Mouse (Mus musculus) kidney, embryonic 15.5 days (tissue): Measurements from ENCODE around the gene Tead1. TPM values are rescaled to one million over a fixed set of nuclear protein-coding genes. Genes with fewer than 3 reads are reported as not detected.
"Not testable (repeated sequence)": the region's sequence is repeated elsewhere in the genome, so short reads cannot be mapped to it uniquely, and the experiment has no call there.

Experiments used
- ATAC-seq: fragments of 200-750 bp; cut with Nextera tagmentation; replicated peaks from 2 replicates; pipeline ENCODE4 v1.8.0; 2017; ENCODE audit warnings: moderate TSS enrichment; ENCODE audit not compliant: low FRiP score
- H3K27ac ChIP-seq: fragments of 300-500 bp; sonication (generic); 2 replicates; pipeline ENCODE4 v1.5.1; 2015; ENCODE audit warnings: mild to moderate bottlenecking, inconsistent platforms
- H3K27me3 ChIP-seq: fragments of 300-500 bp; sonication (generic); 2 replicates; pipeline ENCODE4 v1.6.1; 2015; ENCODE audit warnings: inconsistent platforms
- H3K36me3 ChIP-seq: fragments of 300-500 bp; sonication (generic); 2 replicates; pipeline ENCODE4 v1.6.1; 2015; ENCODE audit warnings: inconsistent platforms
- H3K4me1 ChIP-seq: fragments of 300-500 bp; sonication (generic); 2 replicates; pipeline ENCODE4 v1.6.1; 2015; ENCODE audit warnings: inconsistent platforms
- H3K4me2 ChIP-seq: fragments of 300-500 bp; sonication (generic); 2 replicates; pipeline ENCODE4 v1.6.1; 2015; ENCODE audit warnings: moderate library complexity, mild to moderate bottlenecking, inconsistent platforms
- H3K4me3 ChIP-seq: fragments of 300-500 bp; sonication (generic); replicated peaks from 2 replicates; pipeline ENCODE4 v1.5.1; 2015; ENCODE audit warnings: mild to moderate bottlenecking, inconsistent platforms
- H3K9ac ChIP-seq: fragments of 300-500 bp; sonication (generic); 2 replicates; pipeline ENCODE4 v1.6.1; 2015; ENCODE audit warnings: mild to moderate bottlenecking, inconsistent platforms
- H3K9me3 ChIP-seq: fragments of 300-500 bp; sonication (generic); replicated peaks from 2 replicates; pipeline ENCODE4 v1.6.1; 2016; ENCODE audit warnings: inconsistent platforms
- WGBS: fragments of 180-500 bp; shearing (Covaris S2); methylation state at CpG from one replicate; pipeline ENCODE4 v1.1.7; 2015; ENCODE audit warnings: mixed read lengths; 5-methylcytosine and 5-hydroxymethylcytosine counted together
- polyA plus RNA-seq: library from polyadenylated mRNA; unstranded; fragments of >200 nt; fragmentation: Nextera tagmentation; extraction: Ambion mirVana; gene quantifications from 2 replicates; pipeline ENCODE4 v1.2.1, GENCODE M21; 2015

Gene Tead1
- polyA plus RNA-seq, 1 experiment from 2014 or later: 30.4 TPM

- 94% methylated on average over 4 of the region's 4 CpGs for WGBS
- no peaks in the 10 kb centered on the region for H3K27me3 ChIP-seq
- H3K4me3 ChIP-seq: no peak overlapping the region
- ATAC-seq: no peak
- no peaks in the 10 kb centered on the region for H3K36me3 ChIP-seq
- no peaks in the 10 kb centered on the region for H3K9me3 ChIP-seq
- no peak overlapping the region for H3K4me2 ChIP-seq
- no peak overlapping the region for H3K27ac ChIP-seq
- H3K9ac ChIP-seq: no peak overlapping the region
- H3K4me1 ChIP-seq: peaks cover 19% of the 10 kb centered on the region
These were observed 236.5 kb downstream of the Tead1 start for GRCm38 (mm10) chr7:112915571-112915970.

- WGBS: 52% methylated on average over 10 of the region's 10 CpGs
- no peaks in the 10 kb centered on the region for H3K9me3 ChIP-seq
- H3K4me1 ChIP-seq: peaks cover 25% of the 10 kb centered on the region
- H3K27me3 ChIP-seq: no peaks in the 10 kb centered on the region
- no peak overlapping the region for H3K4me2 ChIP-seq
- H3K4me3 ChIP-seq: no peak overlapping the region
- H3K9ac ChIP-seq: no peak overlapping the region
- no peaks in the 10 kb centered on the region for H3K36me3 ChIP-seq
- no peak overlapping the region for H3K27ac ChIP-seq
- 0 out of 2 replicates have a peak, but pooled peaks have one; percentile 50 for ATAC-seq
These were observed 238.6 kb downstream of the Tead1 start for GRCm38 (mm10) chr7:112917613-112918278.

GRCm38 (mm10) chr7:112918279-112918991 lies 239.3 kb downstream of the Tead1 start:
- H3K4me3 ChIP-seq: no peak overlapping the region
- WGBS: 56% methylated on average over 22 of the region's 22 CpGs
- H3K36me3 ChIP-seq: no peaks in the 10 kb centered on the region
- no peak overlapping the region for H3K9ac ChIP-seq
- H3K9me3 ChIP-seq: no peaks in the 10 kb centered on the region
- no peak overlapping the region for H3K4me2 ChIP-seq
- peaks cover 32% of the 10 kb centered on the region for H3K4me1 ChIP-seq
- H3K27me3 ChIP-seq: no peaks in the 10 kb centered on the region
- H3K27ac ChIP-seq: no peak overlapping the region
- no peak for ATAC-seq

- no peak overlapping the region for H3K4me2 ChIP-seq
- H3K27me3 ChIP-seq: no peaks in the 10 kb centered on the region
- no peaks in the 10 kb centered on the region for H3K9me3 ChIP-seq
- H3K4me1 ChIP-seq: peaks cover 46% of the 10 kb centered on the region
- no peak overlapping the region for H3K27ac ChIP-seq
- 2% methylated on average over 4 of the region's 4 CpGs for WGBS
- H3K9ac ChIP-seq: no peak overlapping the region
- H3K4me3 ChIP-seq: no peak overlapping the region
- H3K36me3 ChIP-seq: no peaks in the 10 kb centered on the region
- no peak for ATAC-seq
These were observed 240.7 kb downstream of the Tead1 start for GRCm38 (mm10) chr7:112919845-112920244.

- H3K36me3 ChIP-seq: no peaks in the 10 kb centered on the region
- no peak overlapping the region for H3K4me2 ChIP-seq
- no peak overlapping the region for H3K9ac ChIP-seq
- no peak for ATAC-seq
- no peaks in the 10 kb centered on the region for H3K27me3 ChIP-seq
- H3K9me3 ChIP-seq: no peaks in the 10 kb centered on the region
- peak overlapping the region; percentile 56; the same call in 1 of the 2 replicates for H3K27ac ChIP-seq
- no peak overlapping the region for H3K4me3 ChIP-seq
- WGBS: 41% methylated on average over 4 of the region's 4 CpGs
- H3K4me1 ChIP-seq: peaks cover 55% of the 10 kb centered on the region
These were observed 243.7 kb downstream of the Tead1 start for GRCm38 (mm10) chr7:112922801-112923200.

- H3K27me3 ChIP-seq: no peaks in the 10 kb centered on the region
- no peak overlapping the region for H3K4me2 ChIP-seq
- H3K27ac ChIP-seq: peak overlapping the region; percentile 56
- H3K4me1 ChIP-seq: peaks cover 52% of the 10 kb centered on the region
- H3K4me3 ChIP-seq: no peak overlapping the region
- no peaks in the 10 kb centered on the region for H3K36me3 ChIP-seq
- no peak; the same call in 1 of the 2 replicates for ATAC-seq
- no peak overlapping the region for H3K9ac ChIP-seq
- H3K9me3 ChIP-seq: no peaks in the 10 kb centered on the region
- WGBS: 48% methylated on average over 3 of the region's 3 CpGs
These were observed 244.6 kb downstream of the Tead1 start for GRCm38 (mm10) chr7:112923712-112924111.

- H3K36me3 ChIP-seq: no peaks in the 10 kb centered on the region
- no peak overlapping the region for H3K9ac ChIP-seq
- H3K9me3 ChIP-seq: no peaks in the 10 kb centered on the region
- no peak overlapping the region; the same call in 1 of the 2 replicates for H3K27ac ChIP-seq
- no peak overlapping the region for H3K4me2 ChIP-seq
- WGBS: 6% methylated on average over 7 of the region's 7 CpGs
- peak; percentile 34; the same call in 1 of the 2 replicates for ATAC-seq
- H3K4me3 ChIP-seq: no peak overlapping the region
- H3K27me3 ChIP-seq: no peaks in the 10 kb centered on the region
- peaks cover 35% of the 10 kb centered on the region for H3K4me1 ChIP-seq
These were observed 251.6 kb downstream of the Tead1 start for GRCm38 (mm10) chr7:112930669-112931068.

GRCm38 (mm10) chr7:112935876-112936275 lies 256.8 kb downstream of the Tead1 start:
- not testable (repeated sequence) for H3K4me2 ChIP-seq, H3K9me3 ChIP-seq, H3K27me3 ChIP-seq, H3K4me3 ChIP-seq, ATAC-seq, H3K36me3 ChIP-seq, H3K27ac ChIP-seq, H3K9ac ChIP-seq
- peaks cover 13% of the 10 kb centered on the region for H3K4me1 ChIP-seq
- WGBS: 72% methylated on average over 5 of the region's 5 CpGs

GRCm38 (mm10) chr7:112937089-112937488 lies 258.0 kb downstream of the Tead1 start:
- 77% methylated on average over 8 of the region's 8 CpGs for whole genome bisulfite sequencing
- no peaks in the 10 kb centered on the region for H3K27me3 ChIP-seq

GRCm38 (mm10) chr7:112938959-112939358 lies 259.8 kb downstream of the Tead1 start:
- WGBS: 14% methylated on average over 5 of the region's 5 CpGs
- Histone ChIP-seq H3K27ac (no peak overlapping the region), H3K4me2 (no peak overlapping the region), H3K4me1 (peaks cover 16% of the 10 kb centered on the region), H3K27me3 (no peaks in the 10 kb centered on the region), H3K4me3 (no peak overlapping the region), H3K36me3 (no peaks in the 10 kb centered on the region), H3K9ac (no peak overlapping the region), H3K9me3 (no peaks in the 10 kb centered on the region)
- ATAC-seq: no peak

More at GRCm38 (mm10) chr7:112937089-112937488, 258.0 kb downstream of the Tead1 start:
- Histone ChIP-seq H3K4me3 (no peak overlapping the region), H3K27ac (no peak overlapping the region), H3K4me2 (no peak overlapping the region), H3K9ac (no peak overlapping the region), H3K36me3 (no peaks in the 10 kb centered on the region), H3K4me1 (peaks cover 7% of the 10 kb centered on the region; the same call in 1 of the 2 replicates), H3K9me3 (no peaks in the 10 kb centered on the region)
- no peak for ATAC-seq

- Histone ChIP-seq H3K27ac (no peak overlapping the region), H3K9ac (no peak overlapping the region), H3K4me2 (no peak overlapping the region), H3K4me3 (no peak overlapping the region), H3K36me3 (no peaks in the 10 kb centered on the region), H3K4me1 (peaks cover 18% of the 10 kb centered on the region), H3K27me3 (no peaks in the 10 kb centered on the region), H3K9me3 (no peaks in the 10 kb centered on the region)
- WGBS: 66% methylated on average over 5 of the region's 5 CpGs
- ATAC-seq: no peak
These were observed 263.4 kb downstream of the Tead1 start for GRCm38 (mm10) chr7:112942567-112942966.

- WGBS: 56% methylated on average over 1 of the region's 1 CpGs
- H3K9ac ChIP-seq: no peak overlapping the region
- H3K4me3 ChIP-seq: no peak overlapping the region
- no peak overlapping the region for H3K27ac ChIP-seq
- no peaks in the 10 kb centered on the region for H3K36me3 ChIP-seq
- no peak for ATAC-seq
- no peaks in the 10 kb centered on the region for H3K27me3 ChIP-seq
- no peaks in the 10 kb centered on the region for H3K9me3 ChIP-seq
- peaks cover 20% of the 10 kb centered on the region for H3K4me1 ChIP-seq
- H3K4me2 ChIP-seq: no peak overlapping the region
These were observed 263.9 kb downstream of the Tead1 start for GRCm38 (mm10) chr7:112943056-112943455.
